Mouse (Mus musculus): Measurements from ENCODE around the gene Dcaf12.

DNA sequence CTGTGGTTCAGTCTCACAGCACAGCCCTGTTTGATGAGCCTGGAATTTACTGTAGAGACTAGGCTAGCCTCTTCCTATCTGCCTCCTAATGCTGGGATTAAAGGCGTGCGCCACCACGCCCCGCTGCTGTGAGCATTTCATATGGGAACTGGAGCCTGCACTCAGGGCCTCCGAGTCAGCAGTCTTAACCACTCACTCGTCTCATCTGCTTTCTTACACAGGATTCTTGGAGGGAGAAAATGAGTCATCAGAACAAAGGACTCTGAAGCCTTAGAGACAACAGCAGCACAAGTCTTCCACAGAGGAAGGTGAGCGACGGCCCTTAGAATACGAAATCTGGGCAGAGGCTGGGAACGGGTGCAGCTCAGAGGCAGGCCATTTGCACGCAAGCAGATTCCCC is 19.2 kb downstream of the Dcaf12 start:
- TF ChIP-seq CTCF (IDR thresholded peaks at IDR 0.05; ENCODE audit: borderline replicate concordance, insufficient read depth, low read length) (no peak), POLR2A (IDR thresholded peaks at IDR 0.05; ENCODE audit: low read depth, low read length) (no peak)
